Mouse (Mus musculus) MEL (cell line): ENCODE measurements around the gene Acot11. TPM values are rescaled to one million over a fixed set of nuclear protein-coding genes. Genes with fewer than 3 reads are reported as not detected.

Source experiments
- DNase-seq: peaks from one replicate; pipeline ENCODE4 v3.0.0; 2011; ENCODE audit warnings: low read depth, low spot score
- H3K27ac ChIP-seq: 2 replicates; pipeline ENCODE4 v1.5.1; 2012; ENCODE audit warnings: low read depth, mild to moderate bottlenecking, control low read depth, low read length, moderate library complexity; ENCODE audit not compliant: control insufficient read depth
- H3K27me3 ChIP-seq, 2 experiments: fragments of 150-350 bp in 1 of 2; sonication (generic) in 1 of 2; 2 replicates each; pipeline ENCODE4 v1.6.1; 2012; ENCODE audit warnings: low read length in 2 of 2, mild to moderate bottlenecking in 2 of 2, improper control_type of control experiment in 1 of 2, moderate library complexity in 1 of 2; ENCODE audit not compliant: insufficient read depth in 2 of 2, control insufficient read depth in 1 of 2
- H3K36me3 ChIP-seq, 2 experiments: 2 replicates each; pipeline ENCODE4 v1.6.1; 2012 to 2014; ENCODE audit warnings: low read length in 2 of 2, improper control_type of control experiment in 1 of 2, inconsistent platforms in 1 of 2, mild to moderate bottlenecking in 1 of 2; ENCODE audit not compliant: insufficient read depth in 2 of 2, control insufficient read depth in 1 of 2
- H3K4me1 ChIP-seq, 2 experiments: fragments of 150-350 bp in 1 of 2; sonication (generic) in 1 of 2; 2 replicates each; pipeline ENCODE4 v1.6.1; 2012; ENCODE audit warnings: low read length in 2 of 2, improper control_type of control experiment in 1 of 2, mild to moderate bottlenecking in 1 of 2; ENCODE audit not compliant: insufficient read depth in 2 of 2, control insufficient read depth in 1 of 2
- H3K4me3 ChIP-seq, 2 experiments: fragments of 150-350 bp in 1 of 2; sonication (generic) in 1 of 2; 2 replicates each; pipeline ENCODE4 v1.5.1; 2012; ENCODE audit warnings: low read depth in 2 of 2, low read length in 2 of 2, mild to moderate bottlenecking in 2 of 2, moderate library complexity in 2 of 2, control low read depth in 1 of 2, improper control_type of control experiment in 1 of 2; ENCODE audit not compliant: control insufficient read depth in 1 of 2, insufficient read depth in 1 of 2
- H3K79me2 ChIP-seq: 2 replicates; pipeline ENCODE4 v1.6.1; 2012; ENCODE audit warnings: mild to moderate bottlenecking, low read length, moderate library complexity; ENCODE audit not compliant: control insufficient read depth, poor library complexity, insufficient read depth
- H3K9ac ChIP-seq: 2 replicates; pipeline ENCODE4 v1.6.1; 2012; ENCODE audit warnings: low read depth, mild to moderate bottlenecking, control low read depth, low read length, moderate library complexity; ENCODE audit not compliant: control insufficient read depth, poor library complexity, severe bottlenecking
- H3K9me3 ChIP-seq: fragments of 150-350 bp; sonication (generic); replicated peaks from 2 replicates; pipeline ENCODE4 v1.6.1; 2012; ENCODE audit warnings: mild to moderate bottlenecking, low read length, improper control_type of control experiment, moderate library complexity; ENCODE audit not compliant: insufficient read depth
- BHLHE40 ChIP-seq: IDR thresholded peaks from 2 replicates; pipeline ENCODE4 v1.6.1; 2012; ENCODE audit warnings: low read depth, mild to moderate bottlenecking, inconsistent platforms, low read length, improper control_type of control experiment, borderline replicate concordance
- CHD1 ChIP-seq: IDR thresholded peaks from 2 replicates; pipeline ENCODE4 v1.6.1; 2012; ENCODE audit warnings: low read depth, mild to moderate bottlenecking, inconsistent platforms, low read length, improper control_type of control experiment
- E2F4 ChIP-seq: IDR thresholded peaks from 2 replicates; pipeline ENCODE4 v1.6.1; 2011; ENCODE audit warnings: low read depth, low read length, improper control_type of control experiment, borderline replicate concordance
- ELF1 ChIP-seq: IDR thresholded peaks from 2 replicates; pipeline ENCODE4 v1.6.1; 2014; ENCODE audit warnings: low read depth, mild to moderate bottlenecking, inconsistent platforms, low read length, improper control_type of control experiment, moderate library complexity
- EP300 ChIP-seq, 2 experiments: IDR thresholded peaks; 2 replicates each; pipeline ENCODE4 v1.6.1; 2011; ENCODE audit warnings: improper control_type of control experiment in 2 of 2, low read length in 2 of 2, low read depth in 1 of 2, mild to moderate bottlenecking in 1 of 2
- ETS1 ChIP-seq: IDR thresholded peaks from 2 replicates; pipeline ENCODE4 v1.6.1; 2012; ENCODE audit warnings: low read depth, mild to moderate bottlenecking, inconsistent platforms, low read length, improper control_type of control experiment, moderate library complexity
- GATA1 ChIP-seq: IDR thresholded peaks from 2 replicates; pipeline ENCODE4 v1.6.1; 2011; ENCODE audit warnings: low read depth, low read length, improper control_type of control experiment
- MAX ChIP-seq: IDR thresholded peaks from 2 replicates; pipeline ENCODE4 v1.6.1; 2011; ENCODE audit warnings: low read length, improper control_type of control experiment
- MAZ ChIP-seq: IDR thresholded peaks from 2 replicates; pipeline ENCODE4 v1.6.1; 2012; ENCODE audit warnings: low read depth, mild to moderate bottlenecking, inconsistent platforms, low read length, improper control_type of control experiment
- MYB ChIP-seq: IDR thresholded peaks from 2 replicates; pipeline ENCODE4 v1.6.1; 2011; ENCODE audit warnings: mild to moderate bottlenecking, low read depth, low read length, improper control_type of control experiment
- MYC ChIP-seq: IDR thresholded peaks from 2 replicates; pipeline ENCODE4 v1.6.1; 2011; ENCODE audit warnings: low read depth, mild to moderate bottlenecking, low read length, improper control_type of control experiment, moderate library complexity
- NRF1 ChIP-seq: IDR thresholded peaks from 2 replicates; pipeline ENCODE4 v1.6.1; 2014; ENCODE audit warnings: low read depth, mild to moderate bottlenecking, inconsistent platforms, low read length, improper control_type of control experiment, moderate library complexity; ENCODE audit not compliant: poor library complexity, insufficient read depth, severe bottlenecking
- POLR2AphosphoS5 ChIP-seq: IDR thresholded peaks from 2 replicates; pipeline ENCODE4 v1.6.1; 2012; ENCODE audit warnings: low read depth, borderline replicate concordance, mild to moderate bottlenecking, inconsistent platforms, low read length, moderate library complexity, mixed read lengths
- RAD21 ChIP-seq: IDR thresholded peaks from 2 replicates; pipeline ENCODE4 v1.6.1; 2011; ENCODE audit warnings: mild to moderate bottlenecking, low read depth, low read length, improper control_type of control experiment
- SIN3A ChIP-seq: IDR thresholded peaks from 2 replicates; pipeline ENCODE4 v1.6.1; 2012; ENCODE audit warnings: low read length, improper control_type of control experiment, inconsistent platforms
- SMC3 ChIP-seq: IDR thresholded peaks from 2 replicates; pipeline ENCODE4 v1.6.1; 2011; ENCODE audit warnings: low read depth, low read length, improper control_type of control experiment
- TAL1 ChIP-seq: IDR thresholded peaks from 2 replicates; pipeline ENCODE4 v1.6.1; 2012; ENCODE audit warnings: mild to moderate bottlenecking, inconsistent platforms, low read length, moderate library complexity, mixed read lengths
- USF2 ChIP-seq, 2 experiments: IDR thresholded peaks; 2 replicates each; pipeline ENCODE4 v1.6.1; 2011 to 2012; ENCODE audit warnings: improper control_type of control experiment in 2 of 2, low read length in 2 of 2, borderline replicate concordance in 1 of 2, inconsistent platforms in 1 of 2, low read depth in 1 of 2, mild to moderate bottlenecking in 1 of 2; ENCODE audit not compliant: insufficient read depth in 1 of 2
- ZC3H11A ChIP-seq: IDR thresholded peaks from 2 replicates; pipeline ENCODE4 v1.6.1; 2012; ENCODE audit warnings: low read depth, mild to moderate bottlenecking, inconsistent platforms, low read length, improper control_type of control experiment
- ZKSCAN1 ChIP-seq: IDR thresholded peaks from 2 replicates; pipeline ENCODE4 v1.6.1; 2012; ENCODE audit warnings: low read depth, mild to moderate bottlenecking, inconsistent platforms, low read length, improper control_type of control experiment, moderate library complexity
- polyA plus RNA-seq, 2 experiments: library from polyadenylated mRNA; stranded (reverse) in 1 of 2; unstranded in 1 of 2; fragments of >175 nt in 1 of 2; fragments of >200 nt in 1 of 2; gene quantifications; 2 replicates each; pipeline versions ENCODE4 v1.2.1 to v1.2.4; 2012; ENCODE audit warnings: low replicate concordance in 2 of 2, low read depth in 1 of 2; ENCODE audit not compliant: insufficient read length in 2 of 2, insufficient read depth in 1 of 2, missing spikeins in 1 of 2
- total RNA-seq: library from RNA; depleted of rRNA; stranded (reverse); fragments of 300-350 nt; gene quantifications from 2 replicates; pipeline ENCODE4 v1.2.3, GENCODE M21; 2012

Acot11 gene
- total and polyA plus RNA-seq, 3 experiments = 1.5 to 2.5 TPM; not detected in 1

GRCm38 (mm10) chr4:106785345-106785744 lies 19.5 kb downstream of the Acot11 start:
- no peak for DNase-seq
- Histone ChIP-seq H3K27me3 (no peaks in the 10 kb centered on the region), H3K9ac (no peak overlapping the region), H3K27ac (no peak overlapping the region), H3K4me1 (peaks cover 0 to 22% of the 10 kb centered on the region in 2 experiments; a peak in 2 of 4 replicates), H3K79me2 (no peaks in the 10 kb centered on the region), H3K4me3 (no peak overlapping the region), H3K9me3 (no peaks in the 10 kb centered on the region), H3K36me3 (peaks cover 0 to 10% of the 10 kb centered on the region in 2 experiments; a peak in 2 of 4 replicates)
- no peak for TF ChIP-seq E2F4
- no peak for TF ChIP-seq USF2 (IDR thresholded peaks at IDR 0.05; ENCODE audit: borderline replicate concordance in 1 of 2, insufficient read depth in 1 of 2, low read depth in 1 of 2, low read length in 2 of 2)
- no peak for TF ChIP-seq SIN3A
- TF ChIP-seq MYC = no peak
- no peak for TF ChIP-seq GATA1
- TF ChIP-seq BHLHE40 = no peak

- no peak overlapping the region for H3K9ac ChIP-seq
- no peaks in the 10 kb centered on the region for H3K79me2 ChIP-seq
- TF ChIP-seq NRF1 (no peak), ZKSCAN1 (no peak), ZC3H11A (no peak), CHD1 (no peak), USF2 (IDR thresholded peaks at IDR 0.05; ENCODE audit: borderline replicate concordance in 1 of 2, insufficient read depth in 1 of 2, low read depth in 1 of 2, low read length in 2 of 2) (no peak), TAL1 (no peak), MYC (no peak), ETS1 (no peak), RAD21 (no peak), POLR2AphosphoS5 (no peak), ELF1 (no peak), MAZ (no peak), SMC3 (no peak), MAX (no peak), MYB (no peak), EP300 (IDR thresholded peaks at IDR 0.05; ENCODE audit: low read depth in 1 of 2, low read length in 2 of 2) (no peak)
- H3K4me3 ChIP-seq = no peak overlapping the region
- DNase-seq = no peak
- H3K36me3 ChIP-seq = peaks cover 0 to 10% of the 10 kb centered on the region in 2 experiments; a peak in 2 of 4 replicates
- no peaks in the 10 kb centered on the region for H3K9me3 ChIP-seq
- H3K27ac ChIP-seq = no peak overlapping the region
- H3K4me1 ChIP-seq = peaks cover 0 to 17% of the 10 kb centered on the region in 2 experiments; a peak in 2 of 4 replicates
- no peaks in the 10 kb centered on the region for H3K27me3 ChIP-seq
These were observed 20.0 kb downstream of the Acot11 start for GRCm38 (mm10) chr4:106784806-106785205.
